Mouse (Mus musculus) olfactory bulb, adult 2 months (tissue): Measurements from ENCODE around the gene Ppp4r4.

Experiments
- CTCF ChIP-seq: fragments of 200-500 bp; IDR thresholded peaks from 2 replicates; pipeline ENCODE4 v1.5.1; 2012; ENCODE audit warnings: low read depth, mild to moderate bottlenecking, low read length, moderate library complexity; ENCODE audit not compliant: insufficient read depth
- POLR2A ChIP-seq: fragments of 200-500 bp; IDR thresholded peaks from 2 replicates; pipeline ENCODE4 v1.6.1; 2012; ENCODE audit warnings: mild to moderate bottlenecking, low read depth, low read length, moderate library complexity; ENCODE audit not compliant: insufficient read depth

DNA sequence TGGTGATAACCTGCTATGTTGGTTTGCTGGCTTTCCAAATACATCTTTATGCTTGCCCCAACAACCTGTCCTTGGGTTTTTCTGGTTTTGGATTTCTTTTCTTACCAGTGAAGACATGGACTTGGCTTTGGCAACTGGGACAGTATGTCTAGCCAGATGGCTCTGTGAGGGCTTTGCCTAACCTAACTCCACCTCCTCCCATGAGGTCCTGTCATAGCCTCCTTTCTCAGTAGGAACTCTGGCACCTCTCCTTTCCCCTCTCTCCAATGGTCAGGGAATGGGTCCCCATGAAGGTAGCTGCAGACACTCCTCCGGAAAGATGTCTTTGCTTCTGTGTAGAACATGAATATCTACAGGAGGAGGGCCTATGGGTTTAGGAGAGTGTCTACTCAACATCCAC is 45.4 kb upstream of the Ppp4r4 start:
- TF ChIP-seq CTCF (no peak), POLR2A (no peak)
